Mouse (Mus musculus) ES-CJ7 (cell line): ENCODE measurements around the gene Cfap73.

Experiments
- DNase-seq: peaks from one replicate; pipeline ENCODE4 v3.0.0; 2011; ENCODE audit warnings: low read depth, low spot score

Gene Cfap73

GRCm38 (mm10) chr5:120586741-120587615, 47.1 kb downstream of the Cfap73 start:
- DNase-seq = no peak

GRCm38 (mm10) chr5:120584968-120585367, 49.1 kb downstream of the Cfap73 start:
- DNase-seq = no peak

GRCm38 (mm10) chr5:120583511-120583910, 50.5 kb downstream of the Cfap73 start:
- DNase-seq = no peak

- no peak for DNase-seq
These were observed 52.0 kb downstream of the Cfap73 start for GRCm38 (mm10) chr5:120582002-120582401.

- DNase-seq = no peak
These were observed 54.0 kb downstream of the Cfap73 start for GRCm38 (mm10) chr5:120579898-120580626.

- no peak for DNase-seq
These were observed 54.7 kb downstream of the Cfap73 start for GRCm38 (mm10) chr5:120579211-120579897.

GRCm38 (mm10) chr5:120578504-120579081, 55.4 kb downstream of the Cfap73 start:
- DNase-seq = no peak
